Mouse (Mus musculus): Measurements from ENCODE around the gene Clps.
A peak's percentile ranks its signal among the peaks of the same experiment; 100 is the strongest.

The Clps gene

DNA sequence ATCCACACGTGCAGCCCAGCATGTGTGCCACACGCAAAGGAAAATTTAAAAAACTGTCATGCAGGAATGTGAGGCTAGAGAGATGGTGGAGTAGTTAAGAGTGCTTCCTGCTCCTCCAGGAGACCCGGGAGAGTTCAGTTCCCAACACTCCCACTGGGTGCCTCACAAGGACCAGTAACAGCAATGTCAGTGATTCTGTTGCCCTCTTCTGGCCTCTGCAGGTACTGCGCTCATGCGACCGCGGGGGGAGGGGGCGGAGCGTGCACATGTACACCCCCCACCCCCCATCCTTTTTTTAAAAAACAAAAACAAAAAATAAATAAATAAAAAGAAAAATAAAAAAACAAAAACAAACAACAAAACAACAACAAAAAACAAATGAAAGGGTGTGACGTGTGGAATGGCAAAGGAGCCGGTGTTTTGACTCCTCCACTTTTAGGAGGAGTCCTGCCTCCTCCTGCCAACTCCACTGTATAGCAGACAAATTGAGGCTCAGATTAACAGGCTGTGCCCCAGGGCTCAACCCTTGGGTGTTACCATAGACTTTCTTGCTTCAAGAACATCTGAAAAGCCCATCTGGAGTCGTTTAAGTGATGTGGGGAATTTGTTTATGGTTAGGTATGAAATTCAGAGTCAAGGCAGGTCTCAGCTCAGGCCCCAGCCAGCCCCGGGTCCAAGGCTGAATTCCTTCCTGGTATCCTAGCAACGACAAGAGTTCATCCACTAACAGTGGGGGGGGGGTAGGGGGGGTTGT lies 7.3 kb downstream of the Clps start:
- DNase-seq (ENCODE audit: low read depth): peak; percentile 53

DNA sequence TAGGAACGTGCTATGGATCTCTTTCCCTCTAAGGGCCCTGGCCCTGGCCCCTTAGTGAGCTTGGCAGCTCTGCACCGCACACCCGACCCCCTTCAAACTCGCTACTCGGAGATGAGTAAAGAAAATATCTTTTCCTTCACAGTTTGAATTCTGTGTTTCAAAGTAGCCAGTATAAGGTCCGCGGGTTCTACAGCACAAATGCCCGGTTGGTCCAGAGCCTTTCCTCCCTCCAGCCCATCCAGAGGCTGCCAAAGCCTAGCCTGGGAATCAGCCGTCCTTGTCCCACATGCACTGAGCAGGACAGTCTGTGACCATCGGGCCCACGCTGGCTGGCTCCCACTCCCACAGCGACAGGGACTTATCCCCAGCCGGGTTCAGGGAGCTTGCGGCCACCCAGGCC lies 11.5 kb downstream of the Clps start, which contains the start of gene Clpsl2:
Clpsl2 (plus strand) TSS at position 301 of the 400 bp plus-strand sequence.
- no peak for DNase-seq (ENCODE audit: low read depth)

DNA sequence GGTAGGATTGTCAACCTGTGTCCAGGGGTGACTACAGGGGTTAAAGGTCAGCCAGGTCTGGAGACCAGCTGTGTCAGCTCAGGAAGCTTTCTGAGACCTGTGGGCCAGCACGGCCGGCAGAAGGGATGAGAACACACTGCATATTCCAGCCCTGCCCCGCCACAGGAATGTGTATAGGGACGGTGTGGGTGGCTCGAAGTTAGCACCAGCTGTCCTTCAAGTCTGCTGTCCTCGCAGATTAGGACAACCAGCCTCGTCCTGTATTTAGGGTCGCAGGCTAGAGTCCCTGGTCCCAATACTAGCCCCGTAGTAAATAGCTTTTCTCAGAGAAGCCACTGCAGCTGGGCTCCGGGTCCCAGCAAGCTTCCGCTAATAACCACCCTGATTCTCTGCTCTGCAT lies 12.0 kb downstream of the Clps start:
- DNase-seq (ENCODE audit: low read depth): no peak

DNA sequence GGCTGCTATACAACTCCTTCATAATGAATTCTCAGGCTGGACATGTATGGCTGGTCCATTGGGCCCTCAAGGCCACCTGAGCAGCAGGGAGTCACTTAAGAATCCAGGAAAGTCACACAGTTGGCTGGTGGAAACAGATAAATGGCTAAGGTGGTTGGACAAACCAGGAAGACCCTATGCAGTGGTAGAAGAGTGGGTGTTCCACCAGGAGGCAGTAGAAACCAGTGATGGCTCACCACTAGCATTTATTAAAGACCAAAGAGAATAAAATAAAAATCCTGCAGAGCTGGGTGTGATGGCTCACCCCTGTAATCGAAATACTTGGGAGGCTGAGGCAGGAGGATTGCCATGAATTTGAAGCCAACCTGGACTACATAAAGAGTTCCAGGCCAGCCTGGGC lies 13.6 kb downstream of the Clps start:
- no peak for DNase-seq (ENCODE audit: low read depth)

DNA sequence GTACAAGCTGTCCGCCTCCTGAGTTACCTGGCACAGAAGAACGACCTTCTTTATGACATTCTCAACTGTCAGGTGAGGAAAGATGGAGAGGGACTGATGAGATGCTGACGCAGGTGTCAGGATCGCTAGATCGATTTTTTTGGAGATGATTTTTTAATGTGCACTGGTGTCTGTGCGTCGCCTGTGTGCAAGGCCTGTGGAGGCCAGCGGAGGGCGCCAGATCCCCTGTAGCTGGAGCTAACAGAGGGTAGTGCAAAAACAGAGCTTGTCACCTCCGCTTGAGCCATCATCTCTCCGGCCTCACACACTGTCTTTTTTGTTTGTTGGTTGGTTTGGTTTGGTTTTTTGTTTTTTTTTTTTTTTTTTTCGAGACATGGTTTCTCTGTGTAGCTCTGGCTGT lies 22.7 kb downstream of the Clps start:
- no peak for DNase-seq (ENCODE audit: low read depth)

DNA sequence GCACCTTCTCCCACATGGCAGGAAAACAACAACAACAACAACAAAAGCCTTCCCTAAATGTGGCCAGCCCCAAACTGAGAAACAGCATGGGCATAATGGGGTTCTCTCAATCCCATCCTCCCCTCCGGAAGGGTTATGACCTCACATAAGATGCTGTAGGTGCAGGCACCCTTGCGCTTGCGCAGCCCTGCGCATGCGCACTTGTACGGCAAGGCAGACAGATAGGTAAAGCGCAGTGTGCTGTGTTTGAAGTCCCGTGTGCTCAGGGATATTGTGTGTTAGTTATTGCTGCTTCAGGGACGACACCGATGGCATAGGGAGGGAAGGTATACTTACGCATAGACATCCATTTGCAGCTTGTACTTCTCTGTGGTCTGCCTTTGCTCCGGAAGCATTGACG lies 27.2 kb downstream of the Clps start:
- no peak for DNase-seq (ENCODE audit: low read depth)

DNA sequence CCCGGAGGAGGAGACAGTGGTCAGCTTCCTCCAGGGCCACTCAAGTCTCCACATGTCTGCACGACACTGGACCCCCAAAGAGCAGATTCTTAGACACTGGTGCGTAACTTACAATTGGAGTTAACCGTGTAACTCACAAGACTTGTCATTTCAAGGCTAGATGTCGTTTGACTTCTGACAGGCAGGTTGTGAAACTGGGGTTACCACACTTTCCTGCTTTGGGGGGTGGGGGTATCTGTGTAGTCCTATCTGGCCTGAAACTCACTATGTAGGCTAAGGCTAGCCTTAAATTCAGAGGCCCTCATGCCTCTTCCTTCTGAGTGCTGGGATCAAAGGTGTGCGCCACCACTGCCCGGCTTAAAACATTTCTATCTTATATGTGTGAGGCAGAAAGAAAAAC lies 28.0 kb downstream of the Clps start:
- no peak for DNase-seq (ENCODE audit: low read depth)

DNA sequence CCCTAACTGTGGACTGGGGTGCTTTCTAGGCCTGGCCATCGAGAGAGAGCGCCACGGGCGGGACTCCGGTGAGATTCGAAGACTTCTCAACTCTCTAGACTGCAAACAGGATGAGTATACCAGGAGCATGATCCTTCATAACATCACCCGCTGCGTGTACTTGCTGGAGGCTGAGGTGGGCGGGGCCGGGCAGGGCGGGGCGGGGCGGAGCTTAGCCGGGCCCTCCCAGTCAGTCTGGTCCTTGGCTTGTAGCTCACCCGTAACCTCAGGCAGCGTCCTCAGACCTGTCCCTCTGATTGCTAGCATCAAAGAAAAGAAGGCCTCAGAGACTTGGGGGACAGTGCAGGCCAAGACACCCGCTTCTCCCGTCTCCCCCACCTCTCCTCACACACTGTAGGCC lies 28.6 kb downstream of the Clps start:
- DNase-seq (ENCODE audit: low read depth): no peak

DNA sequence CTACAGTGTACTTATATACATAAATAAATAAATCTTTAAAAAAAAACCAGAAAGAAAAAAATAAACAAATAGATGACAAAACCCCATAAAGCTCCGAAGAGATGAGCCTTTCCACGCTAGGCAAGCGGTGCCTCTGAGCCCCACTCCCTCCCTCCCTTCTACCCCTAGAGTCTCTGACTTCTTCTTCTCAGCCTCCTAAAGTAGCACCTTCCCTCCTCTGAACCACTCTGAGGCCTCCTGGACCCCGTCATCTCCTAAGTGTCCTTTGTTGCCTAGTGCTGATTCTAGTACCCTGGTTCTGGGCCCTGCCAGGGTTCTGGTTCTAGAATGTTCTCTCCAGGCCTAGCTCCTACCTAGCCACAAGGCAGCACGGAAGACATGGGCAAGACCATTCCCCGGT lies 30.1 kb downstream of the Clps start, which contains the start of gene Armc12:
Armc12 (plus strand) TSS at position 301 of the 400 bp plus-strand sequence.
- no peak for DNase-seq (ENCODE audit: low read depth)

DNA sequence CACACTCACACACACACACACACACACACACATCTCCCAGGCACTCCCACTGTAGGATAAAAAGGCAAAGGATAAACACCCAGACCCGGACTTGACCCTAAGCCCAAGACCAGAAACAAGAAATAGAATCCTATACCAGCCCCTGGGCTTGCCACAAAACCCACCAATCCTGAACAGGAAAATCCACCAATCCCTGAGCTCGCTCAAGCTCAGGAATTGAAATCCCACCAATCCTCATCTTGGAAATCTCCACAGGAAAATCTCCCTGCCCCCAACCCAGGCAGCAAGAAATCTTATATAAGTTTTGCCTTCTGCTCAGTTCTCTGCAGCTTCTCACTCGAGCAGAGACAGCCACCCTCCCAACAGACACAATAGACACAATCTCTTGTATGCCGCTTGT lies 31.4 kb downstream of the Clps start:
- DNase-seq (ENCODE audit: low read depth): no peak

DNA sequence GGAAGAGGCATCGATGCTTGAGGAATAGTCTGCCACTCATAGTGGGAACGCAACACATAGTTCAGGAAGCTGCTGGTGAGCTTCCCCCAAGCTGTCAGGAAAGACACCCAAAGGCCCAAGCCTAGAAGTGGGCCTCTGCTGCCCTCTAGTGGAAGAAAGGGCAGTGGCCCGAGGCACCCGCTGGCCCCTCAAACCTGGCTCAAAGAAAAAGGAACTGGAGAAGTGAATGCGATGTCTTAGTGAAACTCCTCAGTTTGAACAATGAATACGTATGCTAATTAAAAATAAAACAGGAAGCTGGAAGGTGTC lies 32.6 kb downstream of the Clps start:
- peak; percentile 32 for DNase-seq (ENCODE audit: low read depth)

DNA sequence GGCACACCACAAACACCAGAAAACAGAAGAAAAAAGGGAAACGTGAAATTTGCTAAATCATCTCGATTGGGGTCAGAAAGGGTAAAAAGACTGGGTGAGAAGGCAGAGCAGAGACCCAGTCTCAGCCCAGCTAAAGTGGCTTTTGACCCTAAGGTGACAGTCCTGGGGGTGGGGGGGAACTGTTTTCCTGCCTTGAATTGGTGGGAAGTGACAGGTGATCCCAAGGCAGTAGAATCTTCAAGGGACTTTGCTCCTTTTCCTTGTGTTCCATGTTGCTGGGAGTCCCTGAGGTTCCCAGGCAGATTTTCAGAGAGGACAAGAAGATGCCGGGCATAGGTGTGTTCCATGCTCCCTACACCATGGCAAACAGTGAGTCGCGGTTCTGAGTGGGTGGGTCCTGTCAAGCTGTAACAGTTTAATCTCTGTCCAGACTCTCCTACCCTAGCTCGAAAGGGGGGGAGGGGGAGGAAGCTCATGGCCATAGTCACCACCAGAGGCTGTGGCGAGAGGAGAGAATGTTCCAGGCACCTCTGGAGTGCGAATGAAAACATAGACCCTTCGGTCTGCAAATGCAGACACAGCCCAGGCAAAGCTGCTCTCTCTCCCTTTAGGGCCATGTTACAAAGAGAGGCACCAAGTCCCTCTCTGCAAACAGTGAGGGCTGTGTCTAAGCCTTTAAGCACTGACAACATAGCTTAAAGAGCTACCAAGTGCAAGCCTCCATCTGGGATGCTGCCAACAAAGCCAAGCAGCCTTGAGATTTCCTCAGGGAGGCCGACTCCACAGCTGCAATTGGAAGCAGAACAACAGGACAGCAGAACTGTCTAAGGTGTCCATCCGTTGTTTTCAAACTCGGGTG lies 33.2 kb downstream of the Clps start:
- DNase-seq (ENCODE audit: low read depth): no peak

DNA sequence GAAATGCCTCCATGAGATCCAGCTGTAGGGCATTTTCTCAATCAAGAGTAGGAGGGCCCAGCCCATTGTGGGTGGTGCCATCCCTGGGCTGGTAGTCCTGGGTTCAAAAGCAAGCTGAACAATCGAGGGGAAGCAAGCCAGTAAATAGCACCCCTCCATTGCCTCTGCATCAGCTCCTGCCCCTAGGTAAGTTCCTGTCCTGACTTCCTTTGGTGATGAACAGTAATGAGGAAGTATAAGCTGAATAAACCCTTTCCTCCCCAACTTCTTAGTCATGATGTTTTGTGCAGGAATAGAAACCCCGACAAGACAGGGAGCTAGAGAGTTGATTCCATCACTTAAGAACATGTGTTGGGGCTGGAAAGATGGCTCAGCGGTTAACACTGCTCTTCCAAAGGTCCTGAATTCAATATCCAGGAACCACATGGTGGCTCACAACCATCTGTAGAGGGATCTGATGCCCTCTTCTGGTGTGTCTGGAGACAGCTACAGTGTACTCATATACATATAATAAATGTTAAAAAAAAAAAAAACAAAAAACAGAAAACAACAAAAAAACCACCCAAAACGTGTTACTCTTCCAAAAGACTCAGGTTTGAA lies 35.6 kb downstream of the Clps start:
- DNase-seq (ENCODE audit: low read depth): no peak

DNA sequence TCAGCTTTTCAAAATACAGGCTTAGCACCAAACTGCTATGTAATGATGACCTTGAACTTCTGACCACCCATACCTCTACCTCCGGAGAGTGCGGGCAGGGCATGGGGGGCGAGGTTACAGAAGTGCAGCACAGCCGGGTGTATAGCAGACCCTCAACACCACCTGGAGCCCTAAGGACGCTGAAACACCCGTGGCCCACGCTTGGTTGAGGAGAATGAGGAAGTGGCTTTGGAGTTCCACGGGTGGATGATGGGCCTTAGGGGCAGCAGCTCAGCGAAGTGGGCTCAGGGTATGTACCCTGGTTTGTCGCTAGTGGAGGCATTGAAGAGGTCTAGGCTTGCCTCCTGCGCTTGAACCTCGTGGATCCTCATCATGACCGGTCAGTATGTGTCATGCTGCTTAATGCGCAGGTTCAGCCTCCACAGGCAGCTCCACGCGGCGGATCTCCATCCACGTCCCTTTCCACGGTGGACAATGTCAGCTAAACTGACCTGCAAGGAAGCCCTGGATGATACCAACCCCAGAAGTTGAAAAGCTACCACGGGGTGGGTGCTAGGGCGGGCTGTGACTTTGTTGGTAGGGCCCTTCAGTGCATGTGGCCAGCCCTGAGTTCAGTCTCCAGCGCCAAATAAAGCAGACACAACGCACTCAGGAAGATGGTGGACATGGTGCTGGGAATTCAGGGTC lies 36.4 kb downstream of the Clps start:
- DNase-seq (ENCODE audit: low read depth): no peak

DNA sequence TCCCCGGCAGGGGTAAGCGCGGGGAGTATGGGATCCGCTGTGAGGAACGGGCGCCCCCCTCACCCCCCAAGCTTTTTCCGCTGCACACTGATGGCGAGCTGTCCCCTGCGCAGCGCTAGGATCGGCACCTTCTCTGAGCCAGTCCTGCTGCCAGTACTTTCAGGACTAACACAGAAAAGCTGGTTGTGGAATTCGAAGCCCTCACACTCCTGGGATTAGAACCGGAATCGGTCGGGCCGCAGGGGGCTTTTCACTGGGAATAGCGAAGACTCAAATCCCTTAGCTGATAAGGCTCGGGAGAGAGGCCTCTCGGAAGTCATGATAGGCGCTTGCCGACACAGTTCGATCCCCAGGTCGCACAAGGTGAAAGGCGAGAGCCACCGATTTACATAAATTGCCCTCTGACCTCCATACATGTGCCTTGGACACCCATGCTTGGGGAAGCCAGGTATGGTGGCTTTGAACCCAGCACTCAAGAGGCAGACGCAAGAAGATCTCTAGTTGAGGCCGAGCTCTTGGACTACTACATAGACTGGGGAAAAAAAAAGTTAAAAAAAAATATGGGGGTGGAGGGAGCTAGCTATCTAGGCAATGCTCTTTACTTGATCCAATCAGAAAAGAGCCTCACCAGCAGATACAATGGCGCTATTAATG lies 37.1 kb downstream of the Clps start:
- DNase-seq (ENCODE audit: low read depth): no peak

DNA sequence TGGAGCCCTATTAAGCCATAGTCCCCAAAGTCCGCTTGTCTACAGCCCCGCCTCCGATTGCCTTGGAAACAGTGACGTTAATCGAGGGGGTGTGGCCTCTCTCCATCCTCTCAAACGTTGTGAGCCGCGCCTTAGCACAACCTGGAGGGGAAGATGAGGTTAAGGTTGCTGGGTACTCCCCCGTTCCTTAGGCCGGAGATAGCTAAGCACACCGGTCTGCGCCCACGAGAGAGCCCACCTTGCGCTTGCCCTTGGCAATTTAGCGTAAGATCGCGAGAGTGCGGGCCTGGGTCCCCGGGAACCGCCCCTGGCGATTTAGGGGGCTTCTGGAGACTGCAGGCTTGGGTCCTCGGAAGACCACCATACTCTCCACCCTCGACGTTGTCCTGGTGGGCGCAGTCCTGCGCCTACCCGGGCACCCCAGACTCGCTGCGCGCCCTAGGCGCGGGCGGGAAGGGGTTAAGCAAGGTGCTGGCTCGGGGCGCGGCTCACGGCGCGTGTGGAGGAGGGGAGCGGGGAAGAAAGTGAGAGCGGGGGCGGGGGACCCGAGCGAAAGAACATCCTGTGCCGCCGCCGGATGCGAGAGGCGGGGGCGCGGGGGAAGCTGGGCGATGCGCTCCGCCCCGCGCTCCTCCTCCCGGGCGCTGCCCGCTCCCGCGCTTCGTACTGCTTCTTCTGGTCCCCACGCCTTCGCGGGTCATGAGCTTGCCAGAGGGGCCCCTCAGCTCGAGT lies 37.8 kb downstream of the Clps start:
- DNase-seq (ENCODE audit: low read depth): peak; percentile 39

DNA sequence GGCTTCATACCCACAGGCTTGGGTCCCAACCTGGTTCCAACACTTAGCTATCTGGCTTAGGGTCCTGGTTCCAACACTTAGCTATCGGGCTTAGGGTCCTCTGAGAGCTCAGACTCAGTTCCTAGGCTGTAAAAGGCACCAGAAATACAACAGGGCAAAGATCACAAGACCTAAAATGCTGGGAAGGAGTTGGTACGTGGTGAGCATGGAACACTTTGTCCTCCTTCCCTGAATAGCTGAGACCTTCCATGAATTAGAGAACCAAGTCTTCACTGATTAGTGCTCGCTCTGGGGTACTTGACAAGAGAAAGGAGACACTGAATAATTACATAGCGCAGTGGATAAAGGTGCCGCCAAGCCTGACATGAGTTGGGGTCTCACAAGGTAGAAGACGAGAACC lies 38.6 kb downstream of the Clps start:
- no peak for DNase-seq (ENCODE audit: low read depth)

DNA sequence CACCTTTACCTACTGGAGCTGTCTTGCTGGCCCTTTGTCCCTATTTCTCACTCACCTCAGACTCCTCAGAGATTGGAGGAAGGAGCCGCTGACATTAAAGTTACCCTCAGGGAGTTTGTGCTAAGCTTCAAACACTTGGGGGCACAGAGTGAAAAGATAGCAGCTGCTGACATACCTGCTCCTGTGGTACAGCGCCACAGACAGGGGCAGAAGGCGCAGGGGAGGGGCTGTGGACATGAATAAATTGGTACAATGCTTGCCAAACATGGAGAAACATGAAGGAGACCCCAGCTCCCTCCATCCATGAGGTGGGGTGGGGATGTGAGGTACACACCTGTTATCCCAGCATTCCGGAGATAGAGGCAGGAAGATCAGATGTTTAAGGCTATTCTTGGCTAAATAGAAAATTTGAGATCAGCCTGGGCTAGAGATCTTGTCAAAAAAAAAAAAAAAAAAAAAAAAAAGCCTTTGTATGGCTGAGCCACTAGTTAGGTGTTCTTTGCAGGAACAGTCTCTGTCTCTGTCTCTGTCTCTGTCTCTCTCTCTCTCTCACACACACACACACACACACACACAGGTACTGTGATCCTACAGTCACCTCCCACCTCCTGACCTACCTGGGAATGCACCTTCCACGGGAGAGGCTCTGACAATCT lies 39.4 kb downstream of the Clps start:
- no peak for DNase-seq (ENCODE audit: low read depth)

DNA sequence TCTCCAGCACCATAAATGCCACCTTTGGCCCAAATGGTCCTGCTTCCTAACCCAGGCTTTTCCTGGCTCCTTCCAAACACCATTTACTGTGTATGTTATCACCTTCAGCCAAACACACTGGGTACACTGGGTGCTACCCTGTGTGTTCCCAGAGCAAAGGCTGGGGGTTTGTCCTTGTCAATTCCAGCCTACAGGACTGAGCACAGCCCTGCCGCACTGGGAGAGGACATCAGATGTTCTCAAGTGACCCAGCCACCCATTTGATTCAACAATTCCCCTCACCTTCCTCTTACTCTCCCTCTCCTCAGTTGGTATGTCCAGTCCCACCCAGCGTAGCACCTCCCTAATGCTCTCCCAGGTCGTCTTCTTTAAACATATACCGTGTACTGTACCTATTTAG lies 40.0 kb downstream of the Clps start:
- DNase-seq (ENCODE audit: low read depth): no peak

DNA sequence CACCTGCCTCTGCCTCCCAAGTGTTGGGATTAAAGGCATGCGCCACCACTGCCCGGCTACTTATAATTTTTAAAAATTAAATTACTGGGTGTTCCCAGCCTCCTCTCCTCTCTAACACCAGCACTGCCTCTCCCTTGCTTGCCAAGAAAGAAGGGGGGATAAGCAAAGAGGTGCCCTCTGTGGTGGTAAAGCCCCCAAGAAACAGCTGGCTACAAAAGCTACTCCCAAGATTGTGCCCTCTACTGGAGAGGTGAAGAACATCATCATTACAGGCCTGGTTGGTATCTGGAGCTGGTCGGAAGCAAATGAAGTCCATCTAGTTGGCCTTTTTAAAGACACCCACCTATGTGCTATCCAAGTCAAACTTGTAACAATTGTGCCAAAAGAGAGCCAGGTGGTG lies 40.7 kb downstream of the Clps start:
- DNase-seq (ENCODE audit: low read depth): no peak

DNA sequence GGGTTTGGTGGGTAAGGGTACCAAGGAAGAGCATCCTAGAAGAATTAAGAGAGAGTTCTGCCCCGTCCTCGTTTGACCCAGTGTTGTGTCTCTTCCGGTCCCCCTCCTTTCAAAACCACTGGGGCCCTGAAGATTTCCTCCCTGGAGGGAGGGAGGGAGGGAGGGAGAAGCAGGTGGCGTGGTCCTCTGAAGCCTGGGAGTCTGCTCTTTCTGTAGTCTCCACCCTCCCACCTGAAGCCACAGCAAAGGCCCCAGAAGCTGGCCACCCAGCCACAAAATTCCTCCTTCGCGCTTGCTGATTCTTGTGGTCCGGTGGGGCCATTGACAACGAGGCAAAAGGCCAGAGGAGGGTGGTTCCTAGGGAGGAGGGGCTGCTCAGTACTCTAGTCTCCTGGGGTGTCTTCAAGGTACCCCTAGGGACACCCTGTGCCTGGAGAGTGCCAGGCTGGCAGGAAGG lies 41.9 kb downstream of the Clps start:
- no peak for DNase-seq (ENCODE audit: low read depth)
